Mouse (Mus musculus) heart, adult 9 months (tissue): ENCODE data around the gene Slc25a30.

Experiments
- DNase-seq, 2 experiments: peaks; one replicate each; pipeline ENCODE4 v3.0.0; 2022; ENCODE audit warnings: low spot score in 2 of 2

Slc25a30 gene

DNA sequence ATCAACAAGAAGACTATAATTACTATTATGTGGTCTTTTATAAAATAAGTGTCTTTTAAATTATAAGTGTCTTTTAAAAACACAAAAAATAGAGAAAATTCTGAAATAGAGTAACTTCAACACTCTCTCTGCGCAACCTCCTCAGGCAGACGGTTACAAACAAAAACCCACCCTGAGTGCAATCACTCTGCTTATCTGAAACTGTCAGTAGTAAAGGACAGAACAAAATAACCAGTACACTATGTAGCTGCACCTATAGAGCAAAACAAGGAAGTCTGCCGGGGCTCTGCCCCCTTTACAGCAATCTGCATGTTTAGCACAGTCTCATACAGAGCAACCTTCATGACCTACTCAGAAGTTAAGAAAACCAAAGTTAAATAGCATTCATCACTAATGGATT is 44.9 kb downstream of the Slc25a30 start:
- DNase-seq = no peak

DNA sequence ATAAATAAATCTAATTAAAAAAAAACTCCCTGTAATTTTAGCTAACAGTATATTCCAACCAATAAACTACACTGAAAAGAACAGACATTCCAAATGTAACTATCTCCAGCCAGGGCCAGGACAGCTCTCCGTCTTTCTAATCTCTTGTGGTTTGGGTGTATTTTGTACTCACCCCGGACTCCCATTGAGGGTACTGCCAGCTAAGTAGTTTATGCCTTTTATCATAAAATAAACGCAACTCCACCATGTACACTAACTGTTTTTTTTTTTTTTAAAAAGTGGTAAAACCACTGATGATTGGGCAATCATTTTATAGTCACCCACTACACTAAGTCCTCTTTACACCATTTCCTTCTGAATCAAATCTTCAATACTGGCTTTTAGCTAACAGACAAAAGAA is 51.2 kb downstream of the Slc25a30 start:
- DNase-seq = no peak

DNA sequence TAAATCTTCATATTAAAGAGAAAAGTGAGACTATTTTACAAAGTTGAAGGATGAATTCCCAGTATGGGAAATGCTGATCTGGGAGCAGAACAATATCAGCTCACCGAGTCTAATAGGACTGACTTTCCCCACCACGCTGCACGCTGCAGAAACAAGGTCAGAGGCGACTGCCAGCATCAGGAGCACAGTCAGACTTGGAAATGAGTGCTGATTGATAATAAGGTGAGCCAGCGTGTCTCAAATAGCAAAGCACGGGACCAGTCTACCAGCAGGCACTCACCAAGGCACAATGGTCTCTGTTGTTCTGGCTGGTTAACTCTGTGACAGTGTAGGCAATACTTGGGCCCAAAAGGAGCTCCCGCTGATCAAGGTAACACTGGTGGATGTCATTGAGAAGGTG is 54.2 kb downstream of the Slc25a30 start:
- DNase-seq = peak in 1 of 2 experiments; percentile 6

DNA sequence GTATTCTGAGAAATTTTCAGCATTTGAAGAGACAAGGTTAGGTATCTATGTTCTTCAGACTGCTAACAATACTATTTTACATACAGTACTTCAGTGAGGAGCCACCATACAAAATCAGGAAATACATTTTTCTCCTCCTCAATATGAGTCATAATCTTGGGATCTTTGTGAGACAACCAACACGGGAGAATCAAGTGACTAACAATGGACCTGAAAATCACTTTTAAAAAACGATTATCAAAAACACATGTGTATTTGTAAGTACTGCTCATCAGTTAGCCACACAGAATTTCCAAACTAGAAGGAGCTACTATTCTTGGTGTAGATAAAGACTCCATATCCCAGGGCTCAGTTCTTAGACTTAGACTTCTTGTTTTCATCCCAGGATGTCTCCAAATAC is 55.5 kb downstream of the Slc25a30 start:
- no peak for DNase-seq

DNA sequence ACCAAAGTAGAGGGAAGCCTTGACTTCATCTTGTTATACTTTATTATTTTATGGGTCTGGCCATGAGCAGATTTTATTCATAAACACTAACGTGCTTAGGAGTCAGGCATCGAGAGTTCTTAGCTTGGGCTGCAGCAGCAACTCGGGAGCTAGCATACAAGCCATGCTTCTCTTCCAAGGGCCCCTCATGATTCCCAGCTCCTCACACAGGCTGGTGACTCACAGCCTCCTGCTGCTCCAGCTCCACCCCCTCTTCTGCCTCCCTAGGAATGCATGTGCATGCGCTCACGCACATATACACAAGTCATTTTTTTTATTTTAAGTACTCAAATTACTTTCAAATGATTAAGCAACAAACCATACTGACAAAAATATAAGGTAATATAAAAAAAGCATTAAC is 58.7 kb downstream of the Slc25a30 start:
- DNase-seq = no peak

DNA sequence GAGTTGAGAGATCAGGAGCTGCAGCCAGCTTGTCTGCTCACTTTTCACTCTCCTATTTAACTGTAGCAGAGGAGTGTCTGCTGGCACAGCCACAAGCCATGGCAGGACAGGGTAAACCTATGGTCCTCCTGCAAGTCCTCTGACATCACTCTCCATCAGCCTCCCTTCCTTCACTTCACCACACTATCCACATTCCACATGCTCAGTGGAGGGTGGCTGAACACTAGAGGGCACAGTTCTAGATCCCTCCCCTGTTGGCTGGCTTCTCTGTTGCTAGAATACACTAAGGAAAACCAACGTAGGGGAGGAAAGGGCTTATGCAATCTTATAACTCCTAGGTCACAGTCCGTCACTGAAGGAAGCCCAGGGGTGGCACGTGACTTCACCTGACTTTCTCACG is 59.8 kb downstream of the Slc25a30 start:
- no peak for DNase-seq

DNA sequence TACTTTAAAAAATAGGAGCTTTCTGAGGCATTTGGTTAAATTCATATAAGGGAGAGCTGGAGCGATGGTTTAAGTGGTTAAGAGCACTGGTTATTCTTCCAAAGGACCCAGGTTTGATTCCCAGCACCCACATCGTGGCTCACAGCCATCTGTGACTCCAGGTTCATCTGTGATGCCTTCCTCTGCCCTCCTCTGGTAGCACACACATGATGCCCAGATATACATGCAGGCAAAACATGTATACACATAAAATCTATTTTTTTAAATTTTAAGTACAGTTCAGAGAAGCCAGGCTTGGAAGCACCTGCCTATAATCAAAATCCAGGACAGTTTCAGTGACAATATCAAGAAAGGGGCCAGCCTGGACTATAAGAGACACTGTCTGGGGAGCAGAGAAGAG is 64.0 kb downstream of the Slc25a30 start:
- DNase-seq = no peak

DNA sequence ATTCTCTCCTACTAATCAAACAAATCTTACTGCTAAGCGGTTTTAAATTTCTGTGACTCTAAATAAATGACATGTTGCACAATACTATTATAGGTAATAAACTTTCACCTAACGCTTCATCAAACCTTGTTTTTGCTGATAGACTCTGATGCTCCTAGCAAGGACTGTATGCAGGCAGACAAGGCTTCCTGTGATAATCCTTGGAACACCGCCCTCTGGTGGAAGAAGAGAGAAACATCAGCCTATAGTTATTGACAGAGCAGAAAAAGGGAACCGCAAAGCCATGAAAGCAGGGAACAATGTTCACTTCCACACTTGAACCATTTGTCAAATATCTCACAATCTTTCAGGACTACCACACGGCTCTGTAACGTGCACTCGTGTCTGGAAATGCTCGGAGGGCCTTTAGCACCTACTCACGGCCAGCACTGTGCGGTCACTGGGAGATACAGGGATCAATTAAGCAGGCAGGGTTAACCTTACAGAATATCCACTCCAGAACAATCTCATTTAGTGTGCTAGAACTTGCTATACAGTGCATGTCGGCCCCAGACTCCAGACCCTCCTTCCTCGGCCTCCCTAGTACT is 64.8 kb downstream of the Slc25a30 start:
- DNase-seq = peak; percentile 15 to 34

DNA sequence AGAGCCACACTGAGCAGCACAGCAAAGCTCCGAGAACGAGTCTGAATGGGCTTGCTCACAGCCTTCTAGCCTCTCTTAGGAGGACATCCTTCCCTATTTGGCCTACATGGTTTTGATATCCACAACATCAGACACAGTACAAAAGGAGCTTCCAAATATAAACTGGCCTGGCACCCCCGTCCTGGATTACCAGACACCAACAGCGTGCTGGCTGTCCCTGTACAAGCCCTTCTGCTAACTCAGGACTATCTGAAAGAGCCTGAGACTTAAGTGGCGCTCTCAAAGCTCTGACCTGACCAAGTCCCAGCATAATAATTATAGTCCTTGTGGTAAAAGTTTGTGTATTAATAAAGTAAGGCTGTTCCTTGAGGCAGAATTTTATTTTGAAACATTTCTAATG is 66.7 kb downstream of the Slc25a30 start:
- DNase-seq = peak; percentile 39 to 53

DNA sequence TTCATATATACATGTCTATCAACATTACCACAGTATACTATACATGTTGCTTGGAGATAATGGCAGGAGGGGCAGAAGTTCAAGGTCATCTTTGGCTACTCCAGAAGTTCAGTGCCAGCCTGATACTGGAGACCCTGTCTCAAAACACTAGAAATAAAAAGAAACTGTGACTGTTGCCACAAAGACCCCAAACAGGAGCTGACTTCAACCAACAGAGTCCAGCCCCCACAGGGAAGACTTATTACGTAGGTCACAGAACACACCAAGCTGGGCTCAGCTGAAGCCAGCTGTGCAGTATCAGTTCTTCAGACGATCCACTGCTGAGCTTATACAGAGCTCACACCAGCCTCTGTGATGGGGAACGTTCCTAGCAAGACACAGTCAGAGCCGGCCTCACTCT is 70.4 kb downstream of the Slc25a30 start:
- DNase-seq = no peak

DNA sequence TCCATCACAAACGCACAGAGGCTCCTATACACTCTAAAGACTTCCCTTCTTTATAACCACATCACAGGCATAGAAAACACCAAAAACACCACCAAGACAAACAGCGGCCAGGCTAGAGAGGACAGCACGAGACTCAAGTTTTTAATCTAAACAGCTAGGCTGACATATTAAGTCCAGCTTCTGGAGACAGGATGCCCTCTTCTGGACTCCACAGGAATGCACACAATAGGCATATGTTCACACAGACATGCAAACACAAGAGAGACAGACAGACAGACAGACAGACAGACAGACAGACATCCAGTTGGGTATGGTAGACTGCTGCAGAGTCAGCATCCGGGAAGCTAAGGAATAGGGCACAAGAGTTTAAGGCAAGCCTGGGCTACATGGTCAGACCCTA is 73.2 kb downstream of the Slc25a30 start:
- DNase-seq = no peak

DNA sequence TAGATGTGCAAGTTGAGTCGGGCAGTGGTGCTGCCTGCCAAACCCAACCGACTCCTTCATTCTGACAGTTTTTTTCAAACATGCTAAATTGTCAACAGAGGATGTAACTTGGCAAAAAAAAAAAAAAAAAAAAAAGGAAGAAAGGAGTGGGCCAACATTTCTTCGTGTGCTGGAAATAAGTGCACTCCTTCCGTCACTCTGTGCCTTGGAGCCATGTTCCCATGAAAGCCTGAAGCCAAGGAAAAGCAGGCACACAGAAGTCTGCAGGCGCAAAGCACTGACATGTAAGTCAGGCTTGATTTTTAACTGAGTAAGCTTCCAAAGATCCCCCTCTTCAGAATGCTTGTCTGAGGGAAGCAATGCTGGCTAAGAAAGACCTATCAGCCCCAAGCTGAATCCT is 74.2 kb downstream of the Slc25a30 start:
- no peak for DNase-seq

DNA sequence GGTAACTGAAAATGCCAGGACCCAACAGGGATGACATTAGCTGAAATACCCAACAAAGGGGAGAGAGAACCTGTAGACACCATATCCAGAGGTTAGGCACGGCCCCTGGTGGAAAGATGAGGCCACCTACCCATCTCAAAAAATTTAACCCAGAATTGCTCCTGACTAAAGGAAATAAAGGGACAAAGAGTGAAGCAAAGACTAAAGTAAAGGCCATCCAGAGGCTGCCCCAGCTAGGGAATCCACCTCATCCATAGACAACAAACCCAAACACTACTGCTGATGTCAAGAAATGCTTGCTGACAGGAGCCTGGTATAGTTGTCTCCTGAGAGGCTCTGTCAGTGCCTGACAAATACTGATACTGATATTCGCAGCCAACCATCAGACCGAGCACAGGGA is 75.1 kb downstream of the Slc25a30 start:
- DNase-seq = no peak
